Mouse (Mus musculus): ENCODE results near the gene Rbm5. TPM values are rescaled to one million over a fixed set of nuclear protein-coding genes. Genes with fewer than 3 reads are reported as not detected.

Rbm5 gene
- polyA plus RNA-seq, 1 experiment from 2014 or later, result 108 TPM

DNA sequence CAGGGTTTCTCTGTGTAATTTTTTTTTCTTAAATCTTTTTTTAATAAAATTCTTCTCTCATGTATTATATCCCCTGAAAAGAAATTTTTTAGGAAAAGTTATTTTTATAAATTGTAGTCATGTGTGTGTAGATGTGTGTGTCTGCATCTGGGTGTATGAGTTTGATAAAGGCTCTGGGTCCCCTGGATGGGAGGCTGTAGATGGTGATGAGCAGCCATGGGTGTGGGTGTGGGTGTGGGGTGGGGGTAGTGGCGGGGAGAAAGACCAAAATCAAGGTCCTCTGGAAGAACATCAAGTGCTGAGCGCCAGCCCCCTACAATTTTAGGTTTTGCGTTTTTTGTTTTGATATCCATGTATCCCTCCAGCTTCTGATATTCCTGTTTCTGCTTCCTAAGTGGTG lies 22.7 kb downstream of the Rbm5 start:
- DNase-seq (ENCODE audit: low spot score), result no peak
- no peak overlapping the region for H3K4me2 ChIP-seq (ENCODE audit: low read length)
- TF ChIP-seq CTCF (IDR thresholded peaks at IDR 0.05; ENCODE audit: low read depth), result no peak
- H3K36me3 ChIP-seq (ENCODE audit: insufficient read depth, low read length), result peaks cover 93% of the 10 kb centered on the region
- H3K9ac ChIP-seq (ENCODE audit: low read depth, low read length), result no peak overlapping the region
- H3K9me3 ChIP-seq (replicated peaks; ENCODE audit: low read length), result no peaks in the 10 kb centered on the region
- ATAC-seq (replicated peaks; ENCODE audit: low FRiP score, low read depth), result no peak
- no peaks in the 10 kb centered on the region for H3K27me3 ChIP-seq (ENCODE audit: insufficient read depth, low read length)
- H3K27ac ChIP-seq, result no peak overlapping the region
- no peaks in the 10 kb centered on the region for H3K4me1 ChIP-seq (replicated peaks; ENCODE audit: insufficient read depth, low read length)
- WGBS, result 97% methylated on average over 3 of the region's 3 CpGs
- no peak overlapping the region for H3K4me3 ChIP-seq (replicated peaks; ENCODE audit: low read depth, low read length)

DNA sequence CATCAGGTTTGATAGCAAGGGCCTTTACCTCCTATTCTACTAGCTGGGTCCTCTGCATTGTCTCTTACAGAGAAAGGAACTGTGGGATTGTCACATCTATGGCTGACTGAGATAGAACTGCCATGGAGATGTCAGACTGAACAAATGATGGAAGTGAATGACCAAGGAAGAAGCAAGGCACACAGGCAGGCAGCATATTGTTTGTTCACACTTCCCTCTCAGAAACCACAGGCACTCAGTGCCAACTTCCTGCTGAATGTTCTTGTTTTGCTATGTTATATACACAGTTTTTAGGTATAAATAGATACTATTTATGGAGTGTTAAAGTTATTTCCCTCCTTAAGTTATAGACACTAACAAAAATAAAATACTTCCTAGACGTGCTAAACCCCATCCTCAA lies 23.5 kb downstream of the Rbm5 start:
- ATAC-seq (replicated peaks; ENCODE audit: low FRiP score, low read depth) (no peak), DNase-seq (ENCODE audit: low spot score) (no peak)
- no peaks in the 10 kb centered on the region for H3K4me1 ChIP-seq (replicated peaks; ENCODE audit: insufficient read depth, low read length)
- H3K4me3 ChIP-seq (replicated peaks; ENCODE audit: low read depth, low read length), result no peak overlapping the region
- H3K36me3 ChIP-seq (ENCODE audit: insufficient read depth, low read length), result peaks cover 93% of the 10 kb centered on the region
- no peaks in the 10 kb centered on the region for H3K27me3 ChIP-seq (ENCODE audit: insufficient read depth, low read length)
- no peak overlapping the region for H3K4me2 ChIP-seq (ENCODE audit: low read length)
- H3K9me3 ChIP-seq (replicated peaks; ENCODE audit: low read length), result no peaks in the 10 kb centered on the region
- 91% methylated on average over 1 of the region's 1 CpGs for WGBS
- H3K9ac ChIP-seq (ENCODE audit: low read depth, low read length), result no peak overlapping the region
- H3K27ac ChIP-seq, result no peak overlapping the region
- TF ChIP-seq CTCF (IDR thresholded peaks at IDR 0.05; ENCODE audit: low read depth), result no peak

DNA sequence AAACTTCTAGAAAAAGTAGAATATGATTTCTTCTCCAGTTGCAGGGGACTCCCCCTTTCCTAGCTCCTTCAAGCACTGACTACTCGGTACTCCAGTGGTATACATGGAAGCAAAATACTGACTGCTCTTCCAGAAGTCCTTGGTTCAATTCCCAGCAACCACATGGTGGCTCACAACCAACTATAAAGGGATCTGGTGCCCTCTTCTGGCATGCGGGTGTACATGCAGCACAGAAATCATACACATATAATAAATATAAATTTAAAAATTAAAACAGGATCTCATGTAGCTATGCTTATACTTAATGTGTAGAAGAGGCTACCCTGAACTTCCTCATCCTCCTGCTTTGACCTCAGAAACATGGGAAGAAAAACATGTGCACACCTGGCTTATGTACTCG lies 24.1 kb downstream of the Rbm5 start:
- no peaks in the 10 kb centered on the region for H3K9me3 ChIP-seq (replicated peaks; ENCODE audit: low read length)
- peaks cover 93% of the 10 kb centered on the region for H3K36me3 ChIP-seq (ENCODE audit: insufficient read depth, low read length)
- no peaks in the 10 kb centered on the region for H3K4me1 ChIP-seq (replicated peaks; ENCODE audit: insufficient read depth, low read length)
- H3K4me3 ChIP-seq (replicated peaks; ENCODE audit: low read depth, low read length), result no peak overlapping the region
- ATAC-seq (replicated peaks; ENCODE audit: low FRiP score, low read depth) (no peak), DNase-seq (ENCODE audit: low spot score) (no peak)
- H3K9ac ChIP-seq (ENCODE audit: low read depth, low read length), result no peak overlapping the region
- WGBS, result 92% methylated on average over 3 of the region's 3 CpGs
- H3K4me2 ChIP-seq (ENCODE audit: low read length), result no peak overlapping the region
- no peak overlapping the region for H3K27ac ChIP-seq
- TF ChIP-seq CTCF (IDR thresholded peaks at IDR 0.05; ENCODE audit: low read depth), result peak; percentile 57
- no peaks in the 10 kb centered on the region for H3K27me3 ChIP-seq (ENCODE audit: insufficient read depth, low read length)

DNA sequence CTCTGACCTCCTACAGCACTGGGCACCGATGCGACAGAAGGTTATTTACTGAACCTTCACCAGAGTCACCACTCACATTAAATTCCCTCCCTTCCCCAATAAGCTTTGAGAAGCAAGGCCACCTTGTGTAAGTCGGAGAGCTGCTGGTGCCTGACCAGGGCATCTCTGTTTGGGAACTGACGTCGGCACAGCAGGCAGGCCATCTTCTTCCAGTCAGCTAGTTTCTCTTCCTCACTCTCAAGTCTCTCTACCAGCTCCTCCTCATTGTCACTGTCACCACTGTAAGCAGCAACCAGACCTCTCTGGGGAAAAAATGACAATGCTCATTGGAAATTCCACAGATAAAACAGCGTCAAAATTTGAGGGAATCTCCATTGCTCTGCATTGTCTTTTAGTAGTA lies 26.7 kb downstream of the Rbm5 start:
- Histone ChIP-seq H3K4me2 (ENCODE audit: low read length) (no peak overlapping the region), H3K9me3 (replicated peaks; ENCODE audit: low read length) (no peaks in the 10 kb centered on the region), H3K4me1 (replicated peaks; ENCODE audit: insufficient read depth, low read length) (no peaks in the 10 kb centered on the region), H3K4me3 (replicated peaks; ENCODE audit: low read depth, low read length) (no peak overlapping the region), H3K9ac (ENCODE audit: low read depth, low read length) (no peak overlapping the region), H3K27ac (no peak overlapping the region), H3K36me3 (ENCODE audit: insufficient read depth, low read length) (peaks cover 90% of the 10 kb centered on the region), H3K27me3 (ENCODE audit: insufficient read depth, low read length) (no peaks in the 10 kb centered on the region)
- WGBS, result 91% methylated on average over 6 of the region's 6 CpGs
- ATAC-seq (replicated peaks; ENCODE audit: low FRiP score, low read depth) (no peak), DNase-seq (ENCODE audit: low spot score) (no peak)
- TF ChIP-seq CTCF (IDR thresholded peaks at IDR 0.05; ENCODE audit: low read depth), result no peak

DNA sequence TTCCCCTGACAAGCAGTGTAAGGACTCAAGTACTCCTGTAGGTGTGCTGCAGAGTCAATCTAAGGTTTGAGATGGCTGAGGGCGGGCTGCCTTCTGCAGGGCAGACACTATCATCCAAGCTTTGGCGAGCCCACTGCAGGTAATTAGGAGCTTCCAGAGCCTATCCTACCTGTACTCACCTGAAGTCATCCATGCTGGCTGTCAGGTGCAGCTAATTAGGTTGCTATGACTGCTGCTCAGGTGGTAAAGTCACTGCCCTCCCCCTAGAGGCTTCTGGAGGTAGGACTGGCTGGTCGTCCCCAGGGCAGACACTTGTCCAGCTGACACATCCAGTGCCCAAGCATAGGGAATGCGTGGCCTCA lies 32.0 kb downstream of the Rbm5 start:
- peak; percentile 69 for TF ChIP-seq CTCF (IDR thresholded peaks at IDR 0.05; ENCODE audit: low read depth)
- no peak overlapping the region for H3K27ac ChIP-seq
- peak; percentile 61 for DNase-seq (ENCODE audit: low spot score)
- H3K4me3 ChIP-seq (replicated peaks; ENCODE audit: low read depth, low read length), result no peak overlapping the region
- 56% methylated on average over 4 of the region's 4 CpGs for WGBS
- H3K9ac ChIP-seq (ENCODE audit: low read depth, low read length), result no peak overlapping the region
- peaks cover 24% of the 10 kb centered on the region for H3K4me1 ChIP-seq (replicated peaks; ENCODE audit: insufficient read depth, low read length)
- H3K4me2 ChIP-seq (ENCODE audit: low read length), result no peak overlapping the region
- H3K9me3 ChIP-seq (replicated peaks; ENCODE audit: low read length), result no peaks in the 10 kb centered on the region
- peak; percentile 49 for ATAC-seq (replicated peaks; ENCODE audit: low FRiP score, low read depth)
- peaks cover 42% of the 10 kb centered on the region for H3K36me3 ChIP-seq (ENCODE audit: insufficient read depth, low read length)
- H3K27me3 ChIP-seq (ENCODE audit: insufficient read depth, low read length), result no peaks in the 10 kb centered on the region

DNA sequence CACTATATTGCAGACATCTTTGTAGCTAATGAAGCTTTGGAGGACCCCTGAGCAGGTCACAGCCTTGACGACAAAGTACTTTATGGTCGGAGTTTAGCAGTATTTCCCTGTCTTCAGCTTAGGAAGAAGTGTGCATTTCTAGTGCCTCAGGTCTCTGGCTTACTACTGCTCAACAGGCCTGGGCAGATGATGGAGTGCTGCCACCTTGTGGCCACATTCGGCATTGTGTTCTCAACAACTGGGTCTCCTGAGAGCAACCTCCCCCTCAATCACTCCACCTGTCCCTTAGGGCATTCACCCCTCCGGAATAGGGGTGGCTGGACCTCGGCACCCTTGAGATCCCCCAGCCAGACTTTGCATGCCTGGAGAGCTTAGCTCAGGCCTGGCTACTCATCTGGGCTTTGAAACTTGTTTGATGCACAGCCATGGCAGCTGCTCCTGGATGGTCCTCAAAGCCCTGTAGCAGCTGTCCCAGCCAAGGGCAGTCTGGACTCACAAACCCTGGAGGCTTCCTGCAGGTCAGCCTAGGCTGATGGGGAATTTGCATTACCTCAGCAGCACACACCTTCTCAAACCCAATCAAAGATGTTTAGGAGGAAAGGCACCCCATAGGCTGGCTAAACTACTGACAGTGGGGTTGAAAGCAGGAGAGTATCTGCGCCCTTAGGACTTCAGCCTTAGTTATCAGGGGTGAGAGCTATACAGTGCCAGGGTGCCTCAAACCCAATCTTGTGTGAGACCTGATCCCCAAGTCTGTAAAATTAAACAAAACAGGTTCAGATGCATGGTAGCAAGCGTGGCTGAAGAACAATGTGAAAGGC lies 32.6 kb downstream of the Rbm5 start:
- no peaks in the 10 kb centered on the region for H3K27me3 ChIP-seq (ENCODE audit: insufficient read depth, low read length)
- H3K36me3 ChIP-seq (ENCODE audit: insufficient read depth, low read length), result peaks cover 37% of the 10 kb centered on the region
- no peak overlapping the region for H3K4me3 ChIP-seq (replicated peaks; ENCODE audit: low read depth, low read length)
- peak; percentile 92 for DNase-seq (ENCODE audit: low spot score)
- H3K4me2 ChIP-seq (ENCODE audit: low read length), result no peak overlapping the region
- no peaks in the 10 kb centered on the region for H3K9me3 ChIP-seq (replicated peaks; ENCODE audit: low read length)
- WGBS, result 20% methylated on average over 7 of the region's 7 CpGs
- TF ChIP-seq CTCF (IDR thresholded peaks at IDR 0.05; ENCODE audit: low read depth), result peak; percentile 98
- peak; percentile 47 for ATAC-seq (replicated peaks; ENCODE audit: low FRiP score, low read depth)
- peaks cover 24% of the 10 kb centered on the region for H3K4me1 ChIP-seq (replicated peaks; ENCODE audit: insufficient read depth, low read length)
- H3K27ac ChIP-seq, result no peak overlapping the region
- H3K9ac ChIP-seq (ENCODE audit: low read depth, low read length), result no peak overlapping the region

DNA sequence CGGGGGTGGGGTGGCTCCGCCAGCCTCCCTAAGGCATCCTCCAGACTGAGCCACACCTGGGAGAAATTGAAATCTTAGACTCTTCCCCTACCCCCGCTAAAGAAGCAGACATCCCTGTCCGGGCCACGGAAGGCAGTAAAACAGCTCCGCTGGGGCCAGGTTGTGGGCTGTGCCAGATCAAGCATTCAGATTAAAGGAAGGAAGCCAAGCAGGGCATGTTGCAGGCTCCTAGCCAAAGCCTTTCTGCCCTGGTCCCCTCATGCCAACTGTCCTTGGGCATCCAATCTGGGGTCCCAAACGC lies 34.7 kb downstream of the Rbm5 start:
- TF ChIP-seq CTCF (IDR thresholded peaks at IDR 0.05; ENCODE audit: low read depth), result no peak

More for the DNA sequence above, 34.7 kb downstream of the Rbm5 start:
- Histone ChIP-seq H3K9ac (ENCODE audit: low read depth, low read length) (no peak overlapping the region), H3K4me3 (replicated peaks; ENCODE audit: low read depth, low read length) (0 out of 2 replicates have a peak overlapping the region, but pooled peaks have one; percentile 5), H3K27me3 (ENCODE audit: insufficient read depth, low read length) (no peaks in the 10 kb centered on the region), H3K27ac (peak overlapping the region; percentile 66), H3K36me3 (ENCODE audit: insufficient read depth, low read length) (peaks cover 18% of the 10 kb centered on the region; the same call in 1 of the 2 replicates), H3K9me3 (replicated peaks; ENCODE audit: low read length) (no peaks in the 10 kb centered on the region), H3K4me2 (ENCODE audit: low read length) (peak overlapping the region; percentile 46), H3K4me1 (replicated peaks; ENCODE audit: insufficient read depth, low read length) (peaks cover 24% of the 10 kb centered on the region)
- ATAC-seq (replicated peaks; ENCODE audit: low FRiP score, low read depth) (peak; percentile 44), DNase-seq (ENCODE audit: low spot score) (peak; percentile 77)
- under 1% methylated on average over 7 of the region's 7 CpGs for WGBS

Data from kidney, postnatal 0 days (tissue).